Mouse (Mus musculus) left cerebral cortex, adult 11 months (tissue): ENCODE measurements around the gene Sufu.

Source experiments
- DNase-seq: peaks from one replicate; pipeline ENCODE4 v3.0.0; 2022; ENCODE audit warnings: low spot score

Gene Sufu

DNA sequence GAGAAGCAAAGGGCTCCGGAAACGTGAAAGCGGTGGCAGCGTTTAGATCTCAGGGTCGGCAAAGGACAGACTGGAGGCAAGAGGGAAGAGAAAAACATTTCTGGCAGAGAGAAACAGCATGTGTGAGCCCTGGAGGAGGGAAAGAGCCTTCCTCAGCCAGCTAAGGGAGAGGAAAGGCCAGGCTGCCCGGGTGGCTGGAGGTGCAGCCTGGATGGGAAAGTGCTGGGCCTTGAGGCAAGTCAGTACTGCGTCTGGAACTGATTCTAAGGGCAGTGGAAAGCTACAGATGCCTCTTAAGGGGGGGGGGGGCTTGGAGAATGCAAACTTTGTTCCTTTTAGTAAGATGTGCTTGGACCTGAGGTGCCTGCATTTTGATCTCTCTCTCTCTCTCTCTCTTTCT is 37.0 kb downstream of the Sufu start:
- no peak for DNase-seq

DNA sequence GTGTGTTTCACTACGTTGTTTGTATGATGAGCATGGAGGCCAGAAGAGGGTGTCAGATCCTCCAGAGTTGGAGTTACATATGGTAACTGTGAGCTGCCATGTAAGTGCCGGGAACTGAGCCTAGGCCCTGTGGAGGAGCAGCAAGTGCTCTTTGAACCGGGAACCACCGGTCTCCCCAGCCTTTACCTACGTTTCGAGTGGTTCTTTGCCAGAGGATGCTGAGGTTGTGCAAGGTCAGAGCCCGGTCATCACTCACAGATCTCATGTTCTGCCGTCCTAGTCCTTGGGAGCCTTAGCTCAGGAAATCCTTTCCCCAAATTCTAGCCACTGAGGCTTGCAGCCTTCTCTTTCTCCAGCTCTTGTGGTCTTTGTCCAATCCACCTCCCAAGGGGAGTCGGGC is 37.5 kb downstream of the Sufu start:
- no peak for DNase-seq

GRCm38 (mm10) chr19:46434591-46434990 is 37.9 kb downstream of the Sufu start:
- DNase-seq = no peak

DNA sequence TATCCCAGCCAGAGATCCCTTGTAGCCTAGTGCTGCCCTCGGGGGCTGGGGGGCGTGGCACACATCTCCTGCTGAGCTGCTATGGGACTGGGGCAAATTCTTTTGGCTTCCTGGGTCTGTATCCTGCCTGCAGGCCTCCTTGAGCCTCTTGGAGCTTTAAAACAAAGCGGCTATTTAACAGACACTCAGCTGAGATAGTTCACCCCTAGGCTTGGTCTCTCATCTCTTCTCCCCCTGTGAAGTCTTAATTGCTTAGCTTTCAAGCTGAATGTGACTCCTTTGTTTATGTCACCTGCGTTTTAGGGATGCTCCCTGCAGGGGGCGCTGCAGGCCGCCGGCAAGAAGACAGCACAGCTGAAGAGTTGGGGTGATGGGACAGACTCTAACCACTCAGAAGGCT is 38.8 kb downstream of the Sufu start:
- DNase-seq = no peak

GRCm38 (mm10) chr19:46443509-46443908 is 46.8 kb downstream of the Sufu start:
- no peak for DNase-seq

DNA sequence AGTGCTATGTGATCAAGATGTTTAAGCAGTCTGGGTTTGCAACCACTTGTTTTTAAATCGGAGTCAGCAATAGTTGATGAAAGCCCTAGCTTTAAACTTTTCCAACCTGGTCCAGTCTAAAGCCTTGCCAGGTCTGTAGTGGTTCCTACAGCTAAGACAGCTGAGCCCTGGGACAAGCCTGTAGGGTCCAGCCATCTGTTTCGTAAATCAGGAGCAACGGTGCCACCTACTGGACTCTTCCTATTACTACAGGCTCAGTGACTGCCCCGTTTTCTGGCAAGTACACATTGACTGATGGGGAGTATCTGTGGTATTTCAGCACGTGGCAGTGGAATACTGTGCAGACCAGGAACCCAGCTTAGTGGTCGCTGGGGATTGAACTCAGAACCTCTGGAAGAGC is 47.5 kb downstream of the Sufu start:
- peak; percentile 43 for DNase-seq

GRCm38 (mm10) chr19:46445641-46446040 is 48.9 kb downstream of the Sufu start:
- no peak for DNase-seq

- no peak for DNase-seq
Measured at GRCm38 (mm10) chr19:46446436-46447020, 49.8 kb downstream of the Sufu start.

DNA sequence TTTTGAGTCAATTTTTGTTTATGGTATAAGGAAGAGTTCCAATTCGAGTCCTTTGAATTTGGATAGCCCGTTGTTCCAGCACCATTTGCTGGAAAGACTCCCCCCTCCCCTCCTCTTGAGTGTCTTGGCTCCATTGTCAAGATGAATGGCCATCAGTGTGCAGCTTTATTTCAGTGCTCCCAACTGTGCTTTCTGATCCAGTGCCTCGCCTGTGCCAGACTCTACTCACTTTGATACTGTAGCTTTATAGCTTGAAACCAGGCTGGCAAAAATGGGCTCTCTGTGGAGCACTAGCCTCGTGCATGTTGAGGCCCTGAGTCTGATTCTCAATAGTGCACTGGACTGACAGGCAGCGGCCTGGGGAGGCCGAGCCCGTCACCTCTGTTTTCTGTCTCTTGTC is 50.4 kb downstream of the Sufu start:
- no peak for DNase-seq

- no peak for DNase-seq
Measured at GRCm38 (mm10) chr19:46447911-46448310, 51.2 kb downstream of the Sufu start.

DNA sequence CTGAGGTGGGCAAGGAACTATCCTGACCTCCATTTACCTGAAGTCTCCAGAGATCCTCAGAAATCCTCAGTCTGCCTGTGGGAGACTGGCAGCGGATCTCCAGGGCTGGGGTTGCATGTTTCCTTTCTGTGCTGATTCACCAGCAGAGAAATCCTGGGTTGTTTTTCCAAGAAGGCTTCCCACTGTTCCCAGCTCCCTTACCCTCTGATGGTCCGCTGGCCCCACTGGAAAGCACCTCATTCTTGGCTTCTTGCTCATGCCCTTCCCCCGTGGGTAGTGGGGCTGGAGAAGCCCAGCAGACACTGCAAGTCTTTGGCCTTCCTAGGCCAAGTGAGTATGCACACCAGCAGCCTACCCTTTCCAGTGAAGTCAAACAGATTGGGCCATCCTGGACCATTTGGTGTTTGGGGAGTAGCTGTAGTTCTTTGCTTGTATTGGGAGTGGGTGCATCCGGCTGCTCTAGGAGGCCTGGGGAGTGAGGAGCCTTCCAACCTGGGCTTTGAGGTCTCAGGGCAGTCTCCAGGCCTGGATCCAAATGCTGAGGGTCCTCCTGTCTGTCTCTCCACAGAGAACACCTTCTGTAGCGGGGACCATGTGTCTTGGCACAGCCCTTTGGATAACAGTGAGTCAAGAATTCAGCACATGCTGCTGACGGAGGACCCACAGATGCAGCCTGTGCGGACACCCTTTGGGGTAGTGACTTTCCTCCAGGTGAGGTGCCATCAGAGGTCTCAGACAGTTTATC is 52.7 kb downstream of the Sufu start:
- DNase-seq = no peak

DNA sequence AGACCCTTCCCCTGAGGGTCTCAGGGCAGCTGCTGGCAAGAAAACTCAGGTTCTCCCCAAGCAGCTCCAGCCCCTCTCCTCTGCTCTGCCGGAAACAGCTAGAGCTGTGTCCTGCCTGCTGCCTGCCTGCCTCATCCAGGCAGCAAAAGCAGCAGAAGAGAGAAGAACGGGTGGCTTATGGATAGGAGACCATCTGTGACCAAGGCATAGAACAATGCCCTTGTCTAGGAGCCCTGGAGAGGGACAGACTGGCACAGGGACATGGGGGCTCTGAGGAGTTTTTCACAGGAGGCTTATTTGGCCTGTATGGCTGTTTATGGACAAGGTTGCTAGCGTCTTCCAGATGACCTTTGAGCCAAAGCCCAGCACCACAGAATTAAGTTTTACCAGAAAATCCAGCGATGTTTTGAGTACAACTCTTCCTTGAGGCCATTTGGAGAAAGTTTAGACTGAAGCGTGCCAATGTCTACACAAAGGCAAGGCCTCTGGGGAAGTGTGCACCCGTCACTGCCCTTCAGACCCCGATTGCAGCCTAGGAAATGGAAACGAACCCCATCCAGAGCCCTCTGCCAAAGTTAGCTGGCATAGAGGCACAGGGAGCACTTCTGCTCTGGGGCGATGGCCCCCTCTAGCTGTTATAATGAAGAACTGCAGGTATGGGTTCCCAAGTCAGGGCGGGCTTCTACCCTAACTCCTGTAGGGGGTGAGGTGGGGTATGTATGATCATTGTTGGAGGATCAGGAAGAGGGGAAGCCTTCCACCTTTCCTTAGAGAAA is 55.5 kb downstream of the Sufu start:
- peak; percentile 52 for DNase-seq

DNA sequence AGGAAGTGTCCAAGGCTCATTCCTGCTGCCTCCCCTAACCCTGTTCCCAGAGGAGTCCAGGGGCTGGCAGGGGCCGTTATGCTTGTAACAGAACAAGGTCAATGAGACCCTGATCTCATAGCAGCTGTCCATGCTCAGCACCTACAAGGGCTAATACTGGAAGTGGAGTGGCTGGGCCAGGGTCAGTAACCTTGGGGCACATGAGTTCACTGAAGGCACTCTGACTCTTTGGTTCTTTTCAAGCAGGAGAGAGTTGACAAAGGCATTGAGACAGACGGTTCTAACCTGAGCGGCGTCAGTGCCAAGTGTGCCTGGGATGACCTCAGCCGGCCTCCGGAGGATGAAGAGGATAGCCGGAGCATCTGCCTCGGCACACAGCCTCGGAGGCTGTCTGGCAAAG is 56.2 kb downstream of the Sufu start:
- DNase-seq = no peak

- DNase-seq = no peak
Measured at GRCm38 (mm10) chr19:46454126-46454880, 57.6 kb downstream of the Sufu start.

GRCm38 (mm10) chr19:46455032-46455431 is 58.3 kb downstream of the Sufu start:
- DNase-seq = no peak

DNA sequence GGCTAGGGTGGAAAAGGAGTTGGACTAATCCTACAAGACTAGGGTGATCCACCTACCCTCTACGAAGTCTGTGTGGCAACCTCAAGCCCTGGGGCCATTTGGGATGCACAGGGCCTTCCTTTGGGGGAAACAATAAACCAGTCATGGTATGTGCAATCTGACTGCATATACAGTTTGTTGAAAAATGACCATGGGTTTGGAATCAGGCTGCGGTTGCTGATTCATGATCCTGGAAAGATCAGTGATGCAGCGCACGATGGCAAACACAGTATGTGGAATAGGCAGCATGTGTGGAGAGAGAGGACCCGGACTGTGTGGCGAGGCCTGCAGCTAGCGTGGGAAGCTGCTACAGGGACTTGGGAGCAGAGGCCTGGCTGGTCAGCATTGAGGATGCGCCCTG is 58.9 kb downstream of the Sufu start:
- DNase-seq = no peak

DNA sequence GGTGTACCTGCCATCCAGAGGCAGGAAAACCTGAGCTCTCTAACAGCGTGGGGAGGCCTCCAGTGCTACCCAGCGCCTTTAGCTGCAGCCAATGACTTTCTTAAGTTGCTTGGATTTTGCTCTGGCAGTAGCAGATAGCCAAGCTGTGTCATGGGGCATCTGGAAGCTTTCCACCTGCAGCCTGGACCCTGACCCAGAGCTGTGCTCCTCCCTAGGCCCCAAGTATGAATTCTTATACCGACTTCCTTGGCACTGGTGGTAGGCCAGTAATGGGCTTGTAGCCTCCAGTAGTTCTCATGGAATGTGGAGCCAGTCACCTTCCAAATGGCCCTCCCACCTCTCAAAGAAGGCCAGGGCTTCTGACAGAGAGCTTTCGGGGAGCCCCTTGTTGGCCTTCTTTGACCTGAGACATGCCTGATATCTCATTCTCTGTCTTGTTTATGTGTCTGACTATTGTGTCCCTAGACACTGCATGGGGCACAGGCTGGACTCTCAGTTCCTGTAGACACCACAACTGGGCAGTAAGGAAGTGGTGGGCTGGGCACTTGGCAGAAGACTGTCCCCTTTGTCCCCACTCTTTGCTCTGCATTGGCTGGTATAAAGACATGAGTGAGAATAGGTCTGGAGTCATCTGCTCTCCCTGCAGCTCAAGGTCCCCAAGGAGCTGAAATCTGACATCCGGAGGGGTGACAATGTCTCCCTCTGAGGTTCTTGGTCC is 59.5 kb downstream of the Sufu start:
- no peak for DNase-seq

- DNase-seq = no peak
Measured at GRCm38 (mm10) chr19:46457798-46458197, 61.1 kb downstream of the Sufu start.

- DNase-seq = no peak
Measured at GRCm38 (mm10) chr19:46459256-46459655, 62.6 kb downstream of the Sufu start.

DNA sequence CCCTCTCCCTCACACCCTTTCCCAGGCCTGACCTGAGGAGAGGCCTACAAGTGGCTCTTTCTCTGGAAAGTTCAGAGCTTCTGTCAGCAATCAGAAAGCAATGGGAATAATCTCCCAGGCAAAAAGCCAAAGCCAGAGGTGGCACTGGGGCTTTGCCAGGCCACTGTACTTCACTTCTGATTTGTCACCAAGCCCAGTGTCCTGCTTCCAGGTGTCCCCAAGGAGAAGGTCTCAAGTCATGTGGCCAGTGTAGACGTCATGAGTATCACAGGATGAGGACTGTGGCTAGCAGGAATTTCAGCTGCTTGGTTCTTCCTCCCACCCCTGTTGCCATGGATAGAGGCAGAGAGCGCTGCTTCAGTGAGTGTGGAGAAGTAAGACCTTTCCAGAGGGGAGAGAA is 63.2 kb downstream of the Sufu start:
- no peak for DNase-seq

DNA sequence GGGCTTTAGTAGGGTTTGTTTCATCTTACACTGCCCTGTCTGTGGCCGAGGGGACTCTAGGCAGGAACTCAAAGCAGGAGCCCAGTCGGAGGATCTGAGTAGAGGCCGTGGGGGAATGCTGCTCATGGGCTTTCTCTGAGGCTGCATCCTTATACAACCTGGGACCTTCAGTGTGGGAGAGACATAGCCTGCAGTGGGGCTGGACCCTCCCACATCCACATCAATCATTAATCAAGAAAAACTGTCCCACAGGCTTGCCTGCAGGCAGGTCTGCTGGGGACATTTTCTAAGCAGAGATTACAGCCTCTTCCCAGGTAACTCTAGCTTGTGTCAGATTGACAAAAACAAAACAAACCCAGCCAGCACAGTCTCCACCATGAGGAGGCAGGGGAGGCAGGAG is 65.9 kb downstream of the Sufu start:
- DNase-seq = no peak

DNA sequence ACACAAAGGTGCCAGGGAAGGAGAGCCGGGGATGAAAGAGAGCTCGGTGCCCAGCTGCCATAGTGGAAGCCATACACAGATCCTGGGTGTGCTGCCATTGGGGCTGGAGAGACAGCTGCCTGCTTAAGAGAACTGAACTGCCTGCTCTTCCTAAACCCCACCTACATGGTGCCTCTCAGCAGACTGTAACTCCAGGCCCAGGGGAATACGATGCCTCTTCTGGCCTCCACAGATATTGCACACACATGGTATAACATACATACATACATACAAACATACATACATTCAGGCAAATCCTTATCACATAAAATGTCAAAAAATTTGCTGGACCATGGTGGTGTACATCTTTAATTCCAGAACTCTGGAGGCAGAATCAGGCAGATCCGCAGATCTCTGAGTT is 66.8 kb downstream of the Sufu start:
- no peak for DNase-seq
